Mouse (Mus musculus): ENCODE measurements around the gene Dnm1l. TPM values are rescaled to one million over a fixed set of nuclear protein-coding genes. Genes with fewer than 3 reads are reported as not detected.

Dnm1l gene
- total and polyA plus RNA-seq, 3 experiments: 55.8 to 91.7 (median 83.1) TPM

- peak within 1 kb of the TSS; percentile 72 for H3K27ac ChIP-seq (ENCODE audit: insufficient read depth, low read depth)
- no peaks in the 10 kb centered on the region for H3K27me3 ChIP-seq (replicated peaks)
- H3K4me2 ChIP-seq (ENCODE audit: insufficient read depth, low read depth, poor library complexity, severe bottlenecking): peak within 1 kb of the TSS; percentile 100
- H3K79me2 ChIP-seq (replicated peaks; ENCODE audit: control insufficient read depth, extremely low read depth, insufficient read depth, poor library complexity, severe bottlenecking): peaks cover 26% of the 10 kb centered on the region
- peaks cover 13 to 19% of the 10 kb centered on the region in 2 experiments for H3K36me3 ChIP-seq (replicated peaks in 1 of 2; ENCODE audit: control insufficient read depth in 1 of 2, insufficient read depth in 1 of 2, low read length in 1 of 2)
- peaks cover 3 to 28% of the 10 kb centered on the region in 2 experiments; a peak in 3 of 4 replicates for H3K4me1 ChIP-seq (ENCODE audit: control insufficient read depth in 1 of 2, insufficient read depth in 2 of 2)
- peak within 1 kb of the TSS; percentile 89 for H3K9ac ChIP-seq (ENCODE audit: insufficient read depth, low read depth)
- dilution Hi-C loops (cut with MboI; ENCODE audit: extremely low pct_ligation_motif_present, extremely low pct_unique_long_range_greater_than_20kb, low sequenced_read_pairs): no loop called here
- H3K9me3 ChIP-seq (replicated peaks; ENCODE audit: low read length): no peaks in the 10 kb centered on the region
- in situ Hi-C loops (cut with MboI; ENCODE audit: low pct_ligation_motif_present, low pct_unique_long_range_greater_than_20kb, low sequenced_read_pairs): loop anchor here (5.0 to 10.0 kb wide), 2 partner anchors 105 to 282 kb away; no protein-coding TSS in a partner anchor
- DNase-seq (ENCODE audit: extremely low read depth): peak; percentile 94
- peak within 1 kb of the TSS; percentile 83 to 94 (median 85) for H3K4me3 ChIP-seq (replicated peaks in 1 of 3; ENCODE audit: low read depth in 2 of 3, low read length in 2 of 3, poor library complexity in 1 of 3)
- no peak for TF ChIP-seq USF2 (conservative IDR thresholded peaks at IDR 0.05; ENCODE audit: low read depth, low read length)
- no peak for TF ChIP-seq MAZ (IDR thresholded peaks at IDR 0.05; ENCODE audit: low read depth, low read length)
- peak; percentile 88 for TF ChIP-seq SMC3 (IDR thresholded peaks at IDR 0.05; ENCODE audit: low read depth, low read length)
- TF ChIP-seq ETS1 (conservative IDR thresholded peaks at IDR 0.05; ENCODE audit: low read depth, low read length): peak; percentile 44
- TF ChIP-seq ZNF384 (IDR thresholded peaks at IDR 0.05; ENCODE audit: low read depth, low read length): no peak
- peak; percentile 87 for TF ChIP-seq RAD21 (IDR thresholded peaks at IDR 0.05; ENCODE audit: low read depth, low read length)
- TF ChIP-seq POLR2AphosphoS2 (IDR thresholded peaks at IDR 0.05; ENCODE audit: low read depth, low read length): peak; percentile 91
- TF ChIP-seq ZMIZ1 (IDR thresholded peaks at IDR 0.05; ENCODE audit: low read depth, low read length): peak; percentile 97
- no peak for TF ChIP-seq PAX5 (IDR thresholded peaks at IDR 0.05; ENCODE audit: low read length)
- peak; percentile 51; the same call in 1 of the 2 replicates for TF ChIP-seq EP300 (IDR thresholded peaks at IDR 0.05; ENCODE audit: low read length)
- TF ChIP-seq HCFC1 (IDR thresholded peaks at IDR 0.05; ENCODE audit: low read depth, low read length): peak; percentile 90
- peak; percentile 88; the same call in 1 of the 2 replicates for TF ChIP-seq SIN3A (IDR thresholded peaks at IDR 0.05; ENCODE audit: low read length)
- peak; percentile 99 for TF ChIP-seq POLR2A (IDR thresholded peaks at IDR 0.05; ENCODE audit: low read depth, low read length)
- TF ChIP-seq JUN (IDR thresholded peaks at IDR 0.05; ENCODE audit: insufficient read depth, low read depth, low read length): peak; percentile 52
- TF ChIP-seq TBP (conservative IDR thresholded peaks at IDR 0.05; ENCODE audit: low read depth, low read length): peak; percentile 92
- peak; percentile 80; the same call in 1 of the 2 replicates for TF ChIP-seq MEF2A (IDR thresholded peaks at IDR 0.05; ENCODE audit: borderline replicate concordance, low read depth, low read length)
- no peak for TF ChIP-seq CHD1 (IDR thresholded peaks at IDR 0.05; ENCODE audit: low read depth, low read length)
- no peak for TF ChIP-seq ZKSCAN1 (IDR thresholded peaks at IDR 0.05; ENCODE audit: borderline replicate concordance, low read depth, low read length)
- TF ChIP-seq USF1 (IDR thresholded peaks at IDR 0.05; ENCODE audit: low read depth, low read length): no peak
- TF ChIP-seq MYC (IDR thresholded peaks at IDR 0.05; ENCODE audit: low read depth, low read length): peak; percentile 95
- TF ChIP-seq ELF1 (IDR thresholded peaks at IDR 0.05; ENCODE audit: low read depth, low read length): peak; percentile 68
- TF ChIP-seq MXI1 (IDR thresholded peaks at IDR 0.05; ENCODE audit: low read depth, low read length): peak; percentile 94
- TF ChIP-seq RCOR1 (conservative IDR thresholded peaks at IDR 0.05; ENCODE audit: low read depth, low read length): 0 out of 2 replicates have a peak, but pooled peaks have one; percentile 10
- peak; percentile 61 for TF ChIP-seq BHLHE40 (IDR thresholded peaks at IDR 0.05; ENCODE audit: low read depth, low read length)
- TF ChIP-seq ZC3H11A (IDR thresholded peaks at IDR 0.05; ENCODE audit: low read depth, low read length): peak; percentile 30; the same call in 1 of the 2 replicates
- TF ChIP-seq IRF4 (IDR thresholded peaks at IDR 0.05; ENCODE audit: low read depth, low read length): peak; percentile 80
- TF ChIP-seq MAFK (IDR thresholded peaks at IDR 0.05; ENCODE audit: insufficient replicate concordance, low read length): no peak
- TF ChIP-seq E2F4 (IDR thresholded peaks at IDR 0.05; ENCODE audit: insufficient replicate concordance, low read depth, low read length): 0 out of 2 replicates have a peak, but pooled peaks have one; percentile 34
- TF ChIP-seq CTCF (conservative IDR thresholded peaks at IDR 0.05 in 1 of 2, IDR thresholded peaks at IDR 0.05 in 1 of 2; ENCODE audit: low read depth in 2 of 2, low read length in 2 of 2): peak in 1 of 2 experiments; percentile 91; a peak in 2 of 4 replicates
- TF ChIP-seq JUND (conservative IDR thresholded peaks at IDR 0.05; ENCODE audit: low read depth, low read length): peak; percentile 76
- TF ChIP-seq GABPA (IDR thresholded peaks at IDR 0.05; ENCODE audit: insufficient replicate concordance, low read depth, low read length): no peak
- no peak for TF ChIP-seq CHD2 (IDR thresholded peaks at IDR 0.05; ENCODE audit: low read length)
- peak; percentile 95 for TF ChIP-seq MAX (IDR thresholded peaks at IDR 0.05; ENCODE audit: low read length)
- TF ChIP-seq TCF12 (IDR thresholded peaks at IDR 0.05; ENCODE audit: low read depth, low read length): peak; percentile 93
- TF ChIP-seq KAT2A (IDR thresholded peaks at IDR 0.05; ENCODE audit: insufficient replicate concordance, low read length): peak; percentile 87; the same call in 1 of the 2 replicates
- no peak for TF ChIP-seq UBTF (IDR thresholded peaks at IDR 0.05; ENCODE audit: low read depth, low read length)
- peak; percentile 99 for TF ChIP-seq NELFE (IDR thresholded peaks at IDR 0.05; ENCODE audit: low read depth, low read length)
- TF ChIP-seq NRF1 (IDR thresholded peaks at IDR 0.05; ENCODE audit: low read depth, low read length): peak; percentile 96
Observed at GRCm38 (mm10) chr16:16302369-16303137, 56.2 kb downstream of the Dnm1l start, which contains the start of gene Yars2. Gene Yars2 (plus strand): TSS chr16:16302965.
